Mouse (Mus musculus) neural tube, embryonic 13.5 days (tissue): ENCODE data around the gene Rpl10-ps3. TPM values are rescaled to one million over a fixed set of nuclear protein-coding genes. Genes with fewer than 3 reads are reported as not detected.

ENCODE experiments used
- ATAC-seq: fragments of 200-750 bp; cut with Nextera tagmentation; 2 replicates; pipeline ENCODE4 v1.8.0; 2017; ENCODE audit warnings: low read depth, mild to moderate bottlenecking, moderate TSS enrichment, moderate library complexity
- H3K27ac ChIP-seq: fragments of 300-500 bp; sonication (generic); replicated peaks from 2 replicates; pipeline ENCODE4 v1.5.1; 2015; ENCODE audit warnings: moderate library complexity, mild to moderate bottlenecking, inconsistent platforms
- H3K27me3 ChIP-seq: fragments of 300-500 bp; sonication (generic); 2 replicates; pipeline ENCODE4 v1.6.1; 2015; ENCODE audit warnings: mild to moderate bottlenecking, inconsistent platforms
- H3K36me3 ChIP-seq: fragments of 300-500 bp; sonication (generic); 2 replicates; pipeline ENCODE4 v1.6.1; 2015; ENCODE audit warnings: mild to moderate bottlenecking, inconsistent platforms
- H3K4me1 ChIP-seq: fragments of 300-500 bp; sonication (generic); replicated peaks from 2 replicates; pipeline ENCODE4 v1.6.1; 2015; ENCODE audit warnings: inconsistent platforms
- H3K4me2 ChIP-seq: fragments of 300-500 bp; sonication (generic); 2 replicates; pipeline ENCODE4 v1.6.1; 2015; ENCODE audit warnings: inconsistent platforms, mild to moderate bottlenecking, moderate library complexity
- H3K4me3 ChIP-seq: fragments of 300-500 bp; sonication (generic); 2 replicates; pipeline ENCODE4 v1.5.1; 2015; ENCODE audit warnings: mild to moderate bottlenecking, inconsistent platforms
- H3K9ac ChIP-seq: fragments of 300-500 bp; sonication (generic); 2 replicates; pipeline ENCODE4 v1.6.1; 2015; ENCODE audit warnings: moderate library complexity, mild to moderate bottlenecking, inconsistent platforms
- H3K9me3 ChIP-seq: fragments of 300-500 bp; sonication (generic); 2 replicates; pipeline ENCODE4 v1.6.1; 2016; ENCODE audit warnings: inconsistent platforms
- WGBS: fragments of 180-500 bp; shearing (Covaris S2); methylation state at CpG from one replicate; pipeline ENCODE4 v1.1.7; 2015; 5-methylcytosine and 5-hydroxymethylcytosine counted together
- polyA plus RNA-seq: library from polyadenylated mRNA; unstranded; fragments of >200 nt; fragmentation: Nextera tagmentation; extraction: Ambion mirVana; gene quantifications from 2 replicates; pipeline ENCODE4 v1.2.1, GENCODE M21; 2015

Rpl10-ps3 gene
- 167 and 207 TPM in 2 replicates for polyA plus RNA-seq

GRCm38 (mm10) chr9:50344868-50345267 lies at the start of gene Rpl10-ps3:
Gene Rpl10-ps3, minus strand, starts transcription at chr9:50344968.
- WGBS = 96% methylated on average over 11 of the region's 13 CpGs
- H3K4me1 ChIP-seq = no peaks in the 10 kb centered on the region; the same call in 1 of the 2 replicates
- H3K27ac ChIP-seq = no peak within 1 kb of the TSS
- no peak for ATAC-seq
- H3K4me2 ChIP-seq = no peak within 1 kb of the TSS
- no peak within 1 kb of the TSS for H3K4me3 ChIP-seq
- H3K9me3 ChIP-seq = no peaks in the 10 kb centered on the region
- H3K36me3 ChIP-seq = no peaks in the 10 kb centered on the region
- H3K27me3 ChIP-seq = no peaks in the 10 kb centered on the region
- H3K9ac ChIP-seq = no peak within 1 kb of the TSS

- H3K9ac ChIP-seq = no peak overlapping the region
- 74% methylated on average over 6 of the region's 6 CpGs for WGBS
- H3K27ac ChIP-seq = no peak overlapping the region
- no peak overlapping the region for H3K4me2 ChIP-seq
- no peak for ATAC-seq
- no peaks in the 10 kb centered on the region for H3K27me3 ChIP-seq
- peaks cover 11% of the 10 kb centered on the region for H3K4me1 ChIP-seq
- H3K4me3 ChIP-seq = no peak overlapping the region
- H3K9me3 ChIP-seq = no peaks in the 10 kb centered on the region
- H3K36me3 ChIP-seq = no peaks in the 10 kb centered on the region
These were observed 30.8 kb upstream of the Rpl10-ps3 start for GRCm38 (mm10) chr9:50375598-50375997.

GRCm38 (mm10) chr9:50374666-50375065 lies 29.9 kb upstream of the Rpl10-ps3 start:
- H3K27me3 ChIP-seq = no peaks in the 10 kb centered on the region
- 78% methylated on average over 5 of the region's 5 CpGs for WGBS
- H3K36me3 ChIP-seq = no peaks in the 10 kb centered on the region
- H3K4me1 ChIP-seq = peaks cover 11% of the 10 kb centered on the region
- no peak overlapping the region for H3K4me2 ChIP-seq
- H3K9ac ChIP-seq = no peak overlapping the region
- no peak overlapping the region for H3K27ac ChIP-seq
- no peaks in the 10 kb centered on the region for H3K9me3 ChIP-seq
- no peak for ATAC-seq
- no peak overlapping the region for H3K4me3 ChIP-seq

GRCm38 (mm10) chr9:50368551-50369297 lies 24.0 kb upstream of the Rpl10-ps3 start:
- H3K27ac ChIP-seq = no peak overlapping the region
- H3K9me3 ChIP-seq = no peaks in the 10 kb centered on the region
- H3K36me3 ChIP-seq = no peaks in the 10 kb centered on the region
- H3K9ac ChIP-seq = no peak overlapping the region
- peaks cover 18% of the 10 kb centered on the region for H3K4me1 ChIP-seq
- 78% methylated on average over 8 of the region's 8 CpGs for WGBS
- no peaks in the 10 kb centered on the region for H3K27me3 ChIP-seq
- H3K4me3 ChIP-seq = no peak overlapping the region
- H3K4me2 ChIP-seq = no peak overlapping the region
- ATAC-seq = no peak

DNA sequence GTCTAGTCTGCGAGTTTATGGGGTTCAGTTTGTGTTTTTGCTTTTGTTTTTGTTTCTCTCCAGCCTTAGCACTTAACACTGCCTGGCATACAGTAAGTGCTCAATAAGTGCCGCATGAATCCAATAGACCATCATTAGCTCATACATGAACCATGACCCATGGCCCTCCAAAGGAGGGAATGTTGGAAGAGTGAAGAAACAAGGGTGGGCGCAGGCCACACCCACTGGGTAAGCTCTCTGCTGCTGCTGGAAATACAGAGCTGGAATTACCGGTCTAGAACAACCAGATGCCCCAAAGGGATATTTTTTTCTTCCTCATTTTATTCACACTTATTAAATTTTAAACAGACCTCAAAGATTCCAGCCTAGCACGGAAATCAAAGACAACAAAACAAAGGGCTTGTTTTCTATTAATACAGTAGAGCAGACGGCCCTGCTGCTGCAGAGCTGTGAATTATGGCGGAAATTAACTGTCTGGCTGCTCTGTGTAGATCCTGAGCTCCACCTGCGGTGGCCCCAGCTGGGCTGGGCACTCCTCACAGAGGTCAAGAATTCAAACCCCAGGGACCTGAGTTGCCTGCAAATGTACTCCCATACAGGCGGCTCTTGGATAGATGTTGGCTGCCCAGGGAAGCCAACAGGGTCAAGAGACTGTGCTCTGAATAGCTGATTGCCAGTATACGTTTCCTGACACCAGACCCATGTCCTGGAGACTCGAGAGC lies 20.5 kb upstream of the Rpl10-ps3 start:
- H3K36me3 ChIP-seq = no peaks in the 10 kb centered on the region
- peak; percentile 55; the same call in 1 of the 2 replicates for ATAC-seq
- H3K4me3 ChIP-seq = no peak overlapping the region
- H3K9ac ChIP-seq = no peak overlapping the region
- H3K4me1 ChIP-seq = peaks cover 25% of the 10 kb centered on the region
- H3K9me3 ChIP-seq = no peaks in the 10 kb centered on the region
- 38% methylated on average over 11 of the region's 11 CpGs for WGBS
- H3K4me2 ChIP-seq = no peak overlapping the region
- H3K27ac ChIP-seq = peak overlapping the region; percentile 54
- H3K27me3 ChIP-seq = no peaks in the 10 kb centered on the region

GRCm38 (mm10) chr9:50363962-50364361 lies 19.2 kb upstream of the Rpl10-ps3 start:
- no peak for ATAC-seq
- H3K4me3 ChIP-seq = no peak overlapping the region
- no peak overlapping the region for H3K4me2 ChIP-seq
- WGBS = 81% methylated on average over 2 of the region's 2 CpGs
- no peaks in the 10 kb centered on the region for H3K27me3 ChIP-seq
- no peaks in the 10 kb centered on the region for H3K36me3 ChIP-seq
- H3K4me1 ChIP-seq = peaks cover 25% of the 10 kb centered on the region
- H3K9me3 ChIP-seq = no peaks in the 10 kb centered on the region
- H3K9ac ChIP-seq = no peak overlapping the region
- H3K27ac ChIP-seq = no peak overlapping the region

DNA sequence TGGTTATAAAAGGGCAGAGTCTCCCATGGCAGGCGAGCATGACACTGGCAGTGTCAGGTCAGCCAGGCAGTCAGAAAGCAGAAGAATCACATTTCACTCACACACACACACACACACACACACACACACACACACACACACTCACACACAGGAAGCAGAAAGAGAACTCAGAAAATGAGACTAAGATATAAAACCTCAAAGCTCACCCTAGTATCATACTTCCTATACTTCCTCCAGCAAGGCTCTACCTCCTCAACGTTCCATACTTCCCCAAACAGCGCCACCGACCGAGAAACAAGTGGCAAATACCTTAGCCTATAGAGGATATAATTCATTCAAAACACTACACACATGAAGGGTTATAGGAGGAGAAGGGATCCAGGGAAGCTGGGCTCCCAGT lies 18.5 kb upstream of the Rpl10-ps3 start:
- H3K4me2 ChIP-seq = no peak overlapping the region
- 83% methylated on average over 5 of the region's 5 CpGs for WGBS
- no peak for ATAC-seq
- no peak overlapping the region for H3K27ac ChIP-seq
- H3K36me3 ChIP-seq = no peaks in the 10 kb centered on the region
- peaks cover 20% of the 10 kb centered on the region for H3K4me1 ChIP-seq
- H3K27me3 ChIP-seq = no peaks in the 10 kb centered on the region
- H3K4me3 ChIP-seq = no peak overlapping the region
- no peaks in the 10 kb centered on the region for H3K9me3 ChIP-seq
- H3K9ac ChIP-seq = no peak overlapping the region

DNA sequence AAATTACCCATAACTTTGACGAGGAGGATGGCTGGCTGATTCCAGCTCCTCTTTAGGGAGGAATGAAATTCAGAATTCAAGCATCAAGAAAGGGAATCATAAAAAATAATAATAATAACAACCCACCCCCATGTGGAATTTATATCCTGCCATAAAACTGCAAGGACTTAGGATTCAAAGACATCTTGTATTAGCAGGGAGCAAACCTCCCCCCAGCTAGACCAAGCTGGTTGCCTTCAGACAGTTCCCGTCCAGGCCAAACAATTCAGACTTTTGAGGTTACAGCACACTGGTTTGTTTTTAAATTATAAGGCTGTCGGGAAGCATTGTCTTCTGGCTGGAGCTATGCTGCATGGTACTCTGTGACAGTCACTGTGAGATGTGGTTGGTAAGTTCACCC lies 17.8 kb upstream of the Rpl10-ps3 start:
- Histone ChIP-seq H3K27ac (no peak overlapping the region), H3K9me3 (no peaks in the 10 kb centered on the region), H3K4me3 (no peak overlapping the region), H3K36me3 (no peaks in the 10 kb centered on the region), H3K4me1 (peaks cover 20% of the 10 kb centered on the region), H3K27me3 (no peaks in the 10 kb centered on the region), H3K9ac (no peak overlapping the region), H3K4me2 (no peak overlapping the region)
- no peak for ATAC-seq
- WGBS = 31% methylated on average over 3 of the region's 3 CpGs

DNA sequence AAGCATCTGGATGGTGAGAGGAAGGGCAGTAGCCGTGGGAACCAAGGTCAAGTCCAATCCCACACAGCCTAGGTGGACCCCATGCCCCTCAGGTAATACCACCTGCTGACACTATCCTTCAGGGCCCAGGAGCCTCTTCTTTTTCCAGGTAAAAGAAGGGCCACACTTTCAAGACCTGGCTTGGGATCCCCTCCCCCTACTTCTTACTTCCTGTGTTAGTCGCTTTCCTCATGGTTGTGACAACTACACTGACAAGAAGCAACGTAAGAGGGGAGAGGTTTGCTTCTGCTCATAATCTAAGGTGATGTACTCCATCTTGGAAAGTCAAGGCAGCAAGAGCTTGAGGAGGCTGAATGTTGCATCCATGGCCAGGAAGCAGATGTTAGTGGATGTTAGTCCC lies 15.6 kb upstream of the Rpl10-ps3 start:
- Histone ChIP-seq H3K4me1 (peaks cover 14% of the 10 kb centered on the region), H3K4me2 (no peak overlapping the region), H3K9ac (no peak overlapping the region), H3K27me3 (no peaks in the 10 kb centered on the region), H3K4me3 (no peak overlapping the region), H3K36me3 (no peaks in the 10 kb centered on the region), H3K9me3 (no peaks in the 10 kb centered on the region), H3K27ac (no peak overlapping the region)
- 72% methylated on average over 3 of the region's 3 CpGs for WGBS
- ATAC-seq = no peak

DNA sequence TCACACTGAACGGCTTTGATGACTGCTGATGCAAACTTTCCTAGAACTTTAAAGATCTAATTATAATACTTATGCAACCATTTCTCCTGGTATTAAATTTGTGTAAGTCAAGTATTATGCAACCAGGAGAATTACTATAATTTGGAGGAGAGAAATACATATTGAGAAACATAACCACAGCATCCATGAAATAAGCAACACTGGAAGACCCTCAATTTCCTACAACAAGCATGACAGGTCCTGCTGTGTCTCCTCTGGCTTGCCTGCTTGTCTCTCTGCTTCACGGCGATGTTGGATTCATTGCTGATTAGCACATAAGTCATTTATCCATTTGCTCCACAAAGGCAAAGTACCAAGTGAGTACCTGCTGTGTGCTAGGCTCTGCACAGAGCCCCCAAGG lies 12.6 kb upstream of the Rpl10-ps3 start:
- peaks cover 5% of the 10 kb centered on the region; the same call in 1 of the 2 replicates for H3K4me1 ChIP-seq
- H3K27ac ChIP-seq = no peak overlapping the region
- H3K36me3 ChIP-seq = no peaks in the 10 kb centered on the region
- no peak overlapping the region for H3K9ac ChIP-seq
- H3K27me3 ChIP-seq = no peaks in the 10 kb centered on the region
- 52% methylated on average over 3 of the region's 3 CpGs for WGBS
- no peaks in the 10 kb centered on the region for H3K9me3 ChIP-seq
- H3K4me2 ChIP-seq = no peak overlapping the region
- ATAC-seq = no peak
- H3K4me3 ChIP-seq = no peak overlapping the region

DNA sequence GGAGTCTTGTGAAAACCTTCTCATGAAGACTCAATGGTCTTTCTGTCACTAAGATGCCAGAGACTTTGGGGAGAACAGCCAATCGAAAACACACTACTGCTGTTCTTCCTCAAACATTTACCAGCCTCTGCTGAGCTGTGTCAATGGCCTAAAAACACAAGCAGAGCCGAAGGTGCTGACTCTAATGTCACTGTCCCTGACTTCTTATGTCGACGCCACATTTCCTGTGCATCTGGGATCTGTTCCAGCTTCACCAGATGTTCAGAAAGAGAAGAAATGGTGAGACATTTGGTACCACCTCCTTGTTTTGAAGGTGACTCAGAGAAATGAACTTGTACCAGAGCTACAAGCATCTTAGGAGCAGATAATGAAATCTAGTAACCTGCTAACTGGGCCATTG lies 7.0 kb upstream of the Rpl10-ps3 start:
- Histone ChIP-seq H3K9me3 (no peaks in the 10 kb centered on the region), H3K9ac (no peak overlapping the region), H3K4me2 (no peak overlapping the region), H3K27ac (no peak overlapping the region), H3K4me1 (no peaks in the 10 kb centered on the region; the same call in 1 of the 2 replicates), H3K36me3 (no peaks in the 10 kb centered on the region), H3K4me3 (no peak overlapping the region), H3K27me3 (no peaks in the 10 kb centered on the region)
- no peak for ATAC-seq
- 82% methylated on average over 4 of the region's 4 CpGs for WGBS

DNA sequence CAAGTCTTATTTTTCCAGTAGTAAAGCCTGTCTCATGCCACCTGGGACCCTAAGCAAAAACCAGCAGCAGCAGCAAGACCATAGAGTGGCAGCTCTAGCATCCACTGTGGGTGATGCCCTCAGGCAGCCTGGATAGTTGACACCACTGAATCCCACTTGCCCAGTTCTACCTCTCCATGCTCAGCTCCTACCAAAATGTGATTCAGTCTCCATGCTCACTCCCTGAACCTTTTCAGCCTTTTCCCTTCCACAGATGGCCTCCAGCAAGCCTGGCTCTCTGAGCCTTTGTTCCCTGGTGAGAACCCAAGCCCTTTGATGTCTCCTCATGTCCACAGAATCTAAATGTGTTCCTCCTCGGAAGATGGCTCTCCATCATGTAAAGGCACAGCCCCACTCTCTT lies 5.8 kb upstream of the Rpl10-ps3 start:
- H3K27ac ChIP-seq = no peak overlapping the region
- no peak for ATAC-seq
- WGBS = 54% methylated on average over 1 of the region's 1 CpGs

More for the DNA sequence above, 5.8 kb upstream of the Rpl10-ps3 start:
- Histone ChIP-seq H3K36me3 (no peaks in the 10 kb centered on the region), H3K4me2 (no peak overlapping the region), H3K9ac (no peak overlapping the region), H3K27me3 (no peaks in the 10 kb centered on the region), H3K4me1 (no peaks in the 10 kb centered on the region; the same call in 1 of the 2 replicates), H3K9me3 (no peaks in the 10 kb centered on the region), H3K4me3 (no peak overlapping the region)
